Mouse (Mus musculus): ENCODE measurements around the gene Naa80.

DNA sequence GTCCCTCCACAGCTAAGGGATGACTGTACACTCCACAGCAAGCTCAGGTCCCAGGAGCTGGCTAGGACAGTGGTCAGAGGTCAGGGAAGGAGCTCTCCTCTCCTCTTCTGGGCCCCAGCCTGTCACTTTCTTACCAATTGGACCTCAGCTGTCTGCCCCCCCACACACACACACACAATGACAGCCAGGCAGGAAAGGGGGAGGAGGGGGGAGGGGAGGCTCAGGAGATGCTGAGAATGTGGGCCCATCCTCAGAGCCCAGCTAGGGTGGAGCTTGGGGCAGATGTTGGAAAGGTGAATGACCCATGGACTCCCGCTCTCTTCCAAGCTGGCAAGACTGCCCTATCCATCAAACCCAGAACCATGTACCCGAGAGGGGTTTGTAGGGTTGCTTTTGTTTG, 28.3 kb downstream of the Naa80 start:
- no peak for TF ChIP-seq POLR2A (IDR thresholded peaks at IDR 0.05; ENCODE audit: low read depth, low read length)
- TF ChIP-seq CTCF (IDR thresholded peaks at IDR 0.05; ENCODE audit: extremely low read depth, insufficient read length, insufficient replicate concordance, low read depth, low read length), result no peak

Data from small intestine, adult 2 months (tissue).